In genomic region chr6:55791852-55792496, GRCm38 (mm10) we compare ENCODE assay signal across 12 mouse cellular contexts. TPM values are rescaled to one million over a fixed set of nuclear protein-coding genes. Genes with fewer than 3 reads are reported as not detected.
A peak's percentile ranks its signal among the peaks of the same experiment; 100 is the strongest.
DNase-seq lines count a peak whose midpoint lies in the region; ATAC-seq and TF ChIP-seq lines count a peak whose summit lies in the region.
"Had no signal": no experiment of that assay in that cellular context is flagged by ENCODE, and none has a peak within 500 bp of the region (broad histone marks: within the 10 kb centered on the region; RNA-seq: fewer than 3 reads in every experiment).

No protein-coding gene starts in this region.

- H3K4me1 ChIP-seq in heart, embryonic 16.5 days (ENCODE audit: control insufficient read depth, insufficient read depth, low read length): peaks cover 11% of the 10 kb centered on the region
- H3K4me1 ChIP-seq in hindbrain, postnatal 0 days (ENCODE audit: insufficient read depth, low read length): no peaks in the 10 kb centered on the region

- H3K9me3 ChIP-seq in heart, embryonic 16.5 days (replicated peaks; ENCODE audit: control insufficient read depth, low read length): no peaks in the 10 kb centered on the region
- H3K9me3 ChIP-seq in hindbrain, postnatal 0 days (ENCODE audit: low read length): no peaks in the 10 kb centered on the region

- no peak for ATAC-seq in heart, embryonic 16.5 days (replicated peaks; ENCODE audit: extremely low read depth, insufficient read depth, low FRiP score)
- ATAC-seq in hindbrain, postnatal 0 days: peak; percentile 77
- ATAC-seq in megakaryocyte, adult 5-6 weeks (ENCODE audit: poor library complexity, severe bottlenecking): no peak

- DNase-seq in heart, postnatal 36 days: no peak
- DNase-seq in embryo, embryonic 11 days: peak; percentile 47
- DNase-seq in hindbrain, postnatal 0 days (ENCODE audit: low spot score): peak; percentile 55
- DNase-seq in retina, embryonic 14.5 days (ENCODE audit: low spot score): peak; percentile 30
- no peak for DNase-seq in kidney, adult 18-20 months
- DNase-seq in thymus, postnatal 4 days: no peak

- peak overlapping the region; percentile 48 for H3K4me2 ChIP-seq in heart, embryonic 16.5 days (ENCODE audit: low read depth, low read length)
- no peak overlapping the region for H3K4me2 ChIP-seq in hindbrain, postnatal 0 days (ENCODE audit: low read depth, low read length)

- peak overlapping the region; percentile 21 for H3K4me3 ChIP-seq in heart, embryonic 16.5 days (ENCODE audit: low read length)
- no peak overlapping the region for H3K4me3 ChIP-seq in hindbrain, postnatal 0 days (ENCODE audit: low read length)

- WGBS in heart, embryonic 16.5 days: 23% methylated on average over 6 of the region's 6 CpGs
- WGBS in hindbrain, postnatal 0 days: 3% methylated on average over 6 of the region's 6 CpGs

- intact Hi-C loops in heart, postnatal 36 days (cut with DNase I): no loop called here

- H3K9ac ChIP-seq in heart, embryonic 16.5 days (ENCODE audit: low read length): no peak overlapping the region; the same call in 1 of the 2 replicates
- no peak overlapping the region for H3K9ac ChIP-seq in hindbrain, postnatal 0 days (replicated peaks; ENCODE audit: low read length)
- H3K9ac ChIP-seq: liver, embryonic 14.5 days had no signal

- no peaks in the 10 kb centered on the region for H3K27me3 ChIP-seq in heart, embryonic 16.5 days (ENCODE audit: control insufficient read depth, insufficient read depth, low read length)
- no peaks in the 10 kb centered on the region for H3K27me3 ChIP-seq in hindbrain, postnatal 0 days (ENCODE audit: insufficient read depth, low read length)

- no peak overlapping the region for H3K27ac ChIP-seq in heart, embryonic 16.5 days (ENCODE audit: low read length)
- peak overlapping the region; percentile 75 for H3K27ac ChIP-seq in hindbrain, postnatal 0 days
- H3K27ac ChIP-seq: kidney, postnatal 0 days; liver, embryonic 14.5 days had no signal

- peak; percentile 36 for TF ChIP-seq CTCF in hindbrain, postnatal 0 days (IDR thresholded peaks at IDR 0.05; ENCODE audit: low read depth)

- no peaks in the 10 kb centered on the region for H3K36me3 ChIP-seq in heart, embryonic 16.5 days (ENCODE audit: control insufficient read depth, insufficient read depth)
- H3K36me3 ChIP-seq in hindbrain, postnatal 0 days (ENCODE audit: insufficient read depth, low read length): no peaks in the 10 kb centered on the region

RNA-seq across cellular contexts. Expression of gene Itprid1, which starts 44.7 kb away (rescaled TPM):
- polyA plus RNA-seq in heart, embryonic 16.5 days (2015; fragmentation: Nextera tagmentation; extraction: Ambion mirVana): 0.04 and 0.09 TPM in 2 replicates
- not detected for total RNA-seq in heart, postnatal 36 days (2021)
- total RNA-seq in hindbrain, postnatal 0 days (2014; rRNA removed): 0.14 TPM in 1 of 2 replicates, not detected in the other
- polyA plus RNA-seq in hindbrain, postnatal 0 days (2015; fragmentation: Nextera tagmentation; extraction: Ambion mirVana): 0.09 and 0.10 TPM in 2 replicates
- not detected in 2 replicates for total RNA-seq in megakaryocyte, adult 5-6 weeks (2015)
- total RNA-seq in megakaryocyte, adult 5-6 weeks (2017): not detected in 2 replicates
- total RNA-seq: common myeloid progenitor, adult 5-6 weeks; MEL had no signal
- polyA plus RNA-seq: liver, embryonic 14.5 days had no signal

Comparison
In these comparisons a context has a peak if more than half of its experiments do, and no peak if none do; other contexts are left out.
1. DNase-seq: peak in embryo, embryonic 11 days (single experiment), hindbrain, postnatal 0 days (single experiment) and retina, embryonic 14.5 days (single experiment); none in heart, postnatal 36 days (0 of 2), kidney, adult 18-20 months (single experiment) and thymus, postnatal 4 days (single experiment).